Mouse (Mus musculus) frontal cortex, adult (tissue): Measurements from ENCODE around the gene Ankrd40.

ENCODE experiments used
- ATAC-seq: cut with Nextera tagmentation; 2 replicates; pipeline ENCODE4 v1.9.2; 2017; ENCODE audit warnings: mild to moderate bottlenecking, moderate library complexity, mixed read lengths; ENCODE audit not compliant: low TSS enrichment

Gene Ankrd40

DNA sequence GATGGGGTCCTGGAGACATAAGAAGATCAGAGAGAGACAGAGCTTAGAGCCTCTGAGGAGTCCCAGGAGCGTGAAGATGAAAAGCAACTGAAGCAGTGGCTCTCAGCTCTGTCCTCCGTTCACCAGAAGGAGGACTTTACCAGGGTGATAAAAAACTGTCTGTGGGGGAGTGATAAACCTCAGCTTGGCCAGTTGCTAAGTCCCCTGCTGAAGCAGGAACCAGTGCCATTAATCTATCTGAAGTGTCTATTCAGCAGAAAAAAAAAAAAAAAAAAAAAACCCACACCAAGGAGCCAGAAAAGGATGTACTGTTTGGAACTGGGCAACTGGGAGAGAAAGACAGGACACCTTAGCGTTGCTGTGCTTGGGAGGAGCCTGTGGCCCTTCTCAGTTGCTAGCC, 23.3 kb downstream of the Ankrd40 start:
- ATAC-seq, result no peak

- ATAC-seq, result no peak
Measured at GRCm38 (mm10) chr11:94355521-94356217, 27.9 kb downstream of the Ankrd40 start.

- ATAC-seq, result no peak
Measured at GRCm38 (mm10) chr11:94359168-94359567, 31.4 kb downstream of the Ankrd40 start.

GRCm38 (mm10) chr11:94361166-94361870, 33.5 kb downstream of the Ankrd40 start:
- no peak for ATAC-seq

DNA sequence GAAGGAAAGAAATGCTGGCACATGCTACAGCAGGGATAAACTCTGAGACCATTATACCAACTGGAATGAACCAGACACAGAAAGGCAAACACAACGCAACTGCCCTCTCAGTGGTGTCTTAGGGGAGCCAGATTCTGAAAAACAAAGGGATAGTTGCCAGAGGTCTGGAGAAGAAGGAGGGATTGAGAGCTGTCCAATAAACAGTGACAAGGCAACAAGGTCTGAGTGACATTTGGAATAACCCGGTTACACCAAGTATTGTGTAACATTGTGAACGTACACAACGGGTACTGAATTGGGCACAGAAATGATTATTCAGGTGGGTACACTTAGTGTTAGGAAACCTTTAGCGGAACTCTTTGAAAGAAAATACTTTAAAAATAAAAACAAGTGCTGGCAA, 34.3 kb downstream of the Ankrd40 start:
- ATAC-seq, result no peak

- ATAC-seq, result no peak
Measured at GRCm38 (mm10) chr11:94363690-94364089, 35.9 kb downstream of the Ankrd40 start.

- no peak for ATAC-seq
Measured at GRCm38 (mm10) chr11:94365340-94365739, 37.5 kb downstream of the Ankrd40 start.

DNA sequence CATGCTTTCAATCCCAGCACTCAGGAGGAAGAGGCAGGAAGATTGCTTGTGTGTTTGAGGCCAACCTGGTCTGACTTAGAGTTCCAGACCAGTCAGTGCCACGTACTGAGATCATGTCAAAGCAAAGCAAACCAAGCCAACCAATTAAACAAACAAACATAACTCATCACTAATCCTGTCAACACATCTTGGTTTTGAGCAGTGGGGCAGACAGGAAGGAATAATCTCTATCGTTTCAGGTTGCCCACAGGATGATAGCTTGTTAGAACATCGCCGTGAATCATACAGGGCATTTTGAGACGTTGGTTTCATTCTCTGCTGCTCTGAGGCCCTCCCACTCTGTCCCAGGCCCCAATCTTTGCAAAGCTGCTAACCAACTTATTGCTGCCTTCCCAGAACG, 42.2 kb downstream of the Ankrd40 start:
- ATAC-seq, result no peak

GRCm38 (mm10) chr11:94370809-94371208, 43.0 kb downstream of the Ankrd40 start:
- no peak for ATAC-seq

DNA sequence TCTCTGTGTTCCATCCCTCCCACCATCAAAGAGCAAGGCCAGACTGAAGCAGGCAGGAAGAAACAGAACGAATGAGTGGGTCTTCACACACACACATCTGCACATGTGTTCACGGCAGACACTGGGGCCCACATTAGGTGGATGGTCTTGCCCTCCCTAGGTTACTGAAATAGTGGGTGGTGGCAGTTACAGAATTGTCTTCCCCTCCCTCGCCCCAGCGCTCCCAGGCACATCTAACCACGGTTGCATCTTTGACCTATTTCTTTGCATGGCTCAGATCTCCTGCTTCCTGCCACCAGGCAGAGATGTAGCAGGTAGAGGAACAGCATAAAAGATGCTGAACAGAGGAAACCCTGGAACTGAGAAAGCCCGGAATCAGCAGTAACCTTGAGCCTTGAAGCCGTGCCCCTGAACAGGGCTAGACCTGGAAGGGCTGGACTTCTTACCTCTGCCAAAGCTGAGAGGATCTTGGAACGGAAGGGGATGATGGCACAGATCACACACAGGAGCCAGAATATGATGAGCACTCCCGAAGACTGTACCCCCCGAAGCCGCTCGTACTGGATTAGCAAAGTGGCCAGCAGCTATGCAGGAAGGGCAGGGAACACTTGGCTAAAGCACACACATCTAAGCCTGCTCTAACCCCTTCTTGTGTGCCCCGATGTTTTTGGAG, 46.6 kb downstream of the Ankrd40 start:
- ATAC-seq, result peak; percentile 38; the same call in 1 of the 2 replicates

DNA sequence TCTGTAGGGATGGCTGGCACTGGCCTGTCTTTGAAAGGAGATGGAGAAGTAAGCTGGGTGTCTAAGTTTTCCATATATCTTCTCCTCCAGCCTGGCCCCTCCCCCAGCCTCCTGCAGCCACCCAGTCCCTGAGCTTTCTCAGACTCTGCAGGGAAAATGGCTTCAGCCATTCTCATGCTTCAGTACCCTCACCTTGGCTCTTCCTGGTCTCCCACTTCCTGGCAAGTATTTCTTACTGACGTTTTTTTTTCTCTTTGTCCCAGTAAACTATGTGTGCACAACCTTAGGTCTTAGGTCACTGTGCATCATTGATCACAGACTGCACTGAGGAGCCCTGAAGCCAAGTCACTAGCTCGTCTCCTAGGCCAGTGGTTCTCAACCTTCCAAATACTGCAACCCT, 51.3 kb downstream of the Ankrd40 start:
- ATAC-seq, result no peak

DNA sequence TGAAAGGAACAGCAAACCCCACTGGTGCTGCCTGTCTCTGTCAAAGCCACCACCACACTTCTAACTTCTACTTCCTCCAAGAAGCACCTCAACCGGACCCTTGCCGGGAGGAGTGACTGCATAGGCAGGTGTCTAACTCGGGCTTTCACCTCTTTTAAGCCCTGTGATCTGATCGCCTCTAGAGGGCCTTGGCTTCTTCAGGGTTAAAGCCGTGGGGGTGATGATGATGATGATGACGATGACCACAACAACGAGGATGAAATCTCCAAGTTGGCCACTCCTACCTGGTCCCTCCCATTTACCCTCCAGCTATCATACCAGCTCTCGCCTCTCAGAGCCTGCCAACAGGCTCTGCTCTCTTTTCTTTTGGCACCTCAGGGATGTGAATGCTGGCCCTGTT, 51.9 kb downstream of the Ankrd40 start:
- no peak for ATAC-seq

- ATAC-seq, result no peak
Measured at GRCm38 (mm10) chr11:94385977-94386771, 58.4 kb downstream of the Ankrd40 start.

DNA sequence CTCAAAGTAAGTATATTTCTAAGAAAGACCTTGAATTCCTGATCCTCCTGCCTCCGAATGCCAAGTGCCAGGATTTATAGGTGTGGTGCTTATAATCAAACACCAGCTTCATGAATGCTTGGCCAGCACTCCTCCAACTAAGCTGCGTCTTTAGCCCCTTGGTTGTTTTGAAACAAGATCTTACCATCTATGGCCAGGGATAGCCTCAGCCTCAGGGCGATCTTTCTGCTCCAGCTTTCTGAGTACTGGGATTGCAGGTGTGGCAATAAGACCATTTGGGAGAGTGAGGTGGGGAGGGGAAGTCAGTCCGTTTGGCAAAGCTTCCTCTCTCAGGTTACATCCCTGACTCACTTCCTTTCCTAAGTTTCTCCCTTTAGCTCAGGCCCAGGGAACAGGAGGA, 60.0 kb downstream of the Ankrd40 start:
- ATAC-seq, result no peak

DNA sequence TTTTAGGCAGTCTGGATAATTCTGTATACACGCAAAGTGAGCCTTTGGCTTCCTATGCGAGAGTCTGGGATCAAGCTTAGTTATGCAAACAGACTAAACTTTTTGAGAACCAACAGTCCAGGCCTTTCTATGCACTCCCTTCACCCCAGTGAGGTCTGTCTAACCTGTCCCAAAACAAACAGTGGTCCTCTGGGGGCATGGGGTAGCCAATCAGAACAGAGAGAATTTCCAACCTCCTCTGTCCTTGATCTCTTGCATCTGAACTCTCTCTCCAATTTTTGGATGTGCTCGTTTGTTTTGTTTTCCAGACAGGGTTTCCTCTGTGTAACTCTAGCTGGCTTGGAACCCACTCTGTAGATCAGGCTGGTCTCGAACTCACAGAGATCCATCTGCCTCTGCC, 61.2 kb downstream of the Ankrd40 start:
- ATAC-seq, result no peak

GRCm38 (mm10) chr11:94389724-94390396, 62.1 kb downstream of the Ankrd40 start:
- no peak for ATAC-seq

DNA sequence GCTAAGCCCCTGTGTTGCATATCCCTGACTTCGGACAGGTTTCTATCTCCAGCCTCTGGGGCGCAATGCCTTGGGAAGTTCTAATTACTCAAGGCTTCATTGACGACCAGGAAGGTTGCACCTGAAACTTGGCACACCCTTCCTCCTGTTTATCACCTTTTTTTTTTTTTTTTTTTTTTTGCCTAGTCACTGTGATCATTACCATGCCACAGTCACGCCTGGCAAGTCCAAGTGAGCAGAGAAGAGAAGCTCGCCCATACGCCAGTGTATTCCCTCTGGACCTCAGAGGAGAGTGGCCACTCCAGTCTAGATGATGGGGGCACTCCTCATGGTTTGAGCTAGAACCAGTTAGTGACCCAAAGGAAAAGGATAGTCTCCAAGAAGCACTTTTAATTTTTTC, 63.0 kb downstream of the Ankrd40 start:
- ATAC-seq, result no peak
